Mouse (Mus musculus) hindbrain, embryonic 11.5 days (tissue): ENCODE measurements around the gene Ces5a. TPM values are rescaled to one million over a fixed set of nuclear protein-coding genes. Genes with fewer than 3 reads are reported as not detected.
A peak's percentile ranks its signal among the peaks of the same experiment; 100 is the strongest.

ENCODE experiments used
- ATAC-seq: fragments of 200-750 bp; cut with Nextera tagmentation; 2 replicates; pipeline ENCODE4 v1.8.0; 2017; ENCODE audit warnings: mild to moderate bottlenecking, moderate TSS enrichment, moderate library complexity; ENCODE audit not compliant: low FRiP score
- DNase-seq: peaks from one replicate; pipeline ENCODE4 v3.0.0-alpha.2; 2015; ENCODE audit warnings: low spot score
- H3K27ac ChIP-seq: fragments of 300-500 bp; sonication (generic); 2 replicates; pipeline ENCODE4 v1.5.1; 2014; ENCODE audit warnings: mild to moderate bottlenecking, low read depth, low read length
- H3K27me3 ChIP-seq: fragments of 300-500 bp; sonication (generic); 2 replicates; pipeline ENCODE4 v1.6.1; 2014; ENCODE audit warnings: mild to moderate bottlenecking, low read length, moderate library complexity, mixed read lengths; ENCODE audit not compliant: control insufficient read depth, insufficient read depth
- H3K36me3 ChIP-seq: fragments of 300-500 bp; sonication (generic); 2 replicates; pipeline ENCODE4 v1.6.1; 2014; ENCODE audit warnings: mild to moderate bottlenecking, low read length, moderate library complexity, mixed read lengths; ENCODE audit not compliant: control insufficient read depth, insufficient read depth
- H3K4me1 ChIP-seq: fragments of 300-500 bp; sonication (generic); replicated peaks from 2 replicates; pipeline ENCODE4 v1.6.1; 2014; ENCODE audit warnings: low read length, mixed read lengths; ENCODE audit not compliant: control insufficient read depth, insufficient read depth
- H3K4me2 ChIP-seq: fragments of 300-500 bp; sonication (generic); replicated peaks from 2 replicates; pipeline ENCODE4 v1.6.1; 2014; ENCODE audit warnings: mild to moderate bottlenecking, low read depth, low read length
- H3K4me3 ChIP-seq: fragments of 300-500 bp; sonication (generic); 2 replicates; pipeline ENCODE4 v1.5.1; 2014; ENCODE audit warnings: low read depth, low read length
- H3K9ac ChIP-seq: fragments of 300-500 bp; sonication (generic); 2 replicates; pipeline ENCODE4 v1.6.1; 2014; ENCODE audit warnings: low read depth, low read length
- H3K9me3 ChIP-seq: fragments of 300-500 bp; sonication (generic); 2 replicates; pipeline ENCODE4 v1.6.1; 2016; ENCODE audit warnings: low read length; ENCODE audit not compliant: control insufficient read depth
- WGBS: fragments of 180-500 bp; shearing (Covaris S2); extraction: QIAGEN DNeasy Blood & Tissue Kit; methylation state at CpG from one replicate; pipeline ENCODE4 v1.1.7; 2014; 5-methylcytosine and 5-hydroxymethylcytosine counted together
- polyA plus RNA-seq: library from polyadenylated mRNA; unstranded; fragments of >200 nt; fragmentation: Nextera tagmentation; extraction: Ambion mirVana; gene quantifications from 2 replicates; pipeline ENCODE4 v1.2.1, GENCODE M21; 2014

Ces5a gene
- polyA plus RNA-seq, 1 experiment from 2014 or later = not detected

DNA sequence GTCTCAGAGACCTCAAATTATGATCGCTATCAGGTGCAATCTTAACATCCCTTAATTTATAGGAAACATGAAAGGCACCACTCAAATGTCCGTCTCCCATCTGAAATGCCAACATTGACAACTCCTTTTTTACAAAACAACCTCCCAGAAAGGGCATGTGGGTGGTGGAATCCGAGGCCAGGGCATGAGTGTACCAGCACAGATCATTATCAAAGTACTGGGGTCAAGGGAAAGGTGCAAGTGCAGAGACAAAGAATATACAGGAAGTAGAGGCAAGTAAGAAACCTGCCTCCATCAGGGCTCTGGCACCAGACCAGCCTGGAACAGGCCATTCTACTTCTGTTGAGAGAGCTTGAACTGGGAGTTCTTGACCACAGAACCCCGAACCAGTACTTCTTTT is 29.0 kb upstream of the Ces5a start:
- Histone ChIP-seq H3K4me3 (no peak overlapping the region), H3K4me2 (no peak overlapping the region), H3K27ac (no peak overlapping the region), H3K36me3 (no peaks in the 10 kb centered on the region), H3K27me3 (no peaks in the 10 kb centered on the region), H3K9me3 (no peaks in the 10 kb centered on the region), H3K4me1 (no peaks in the 10 kb centered on the region; the same call in 1 of the 2 replicates), H3K9ac (no peak overlapping the region)
- ATAC-seq (no peak), DNase-seq (no peak)
- 82% methylated on average over 4 of the region's 4 CpGs for WGBS

DNA sequence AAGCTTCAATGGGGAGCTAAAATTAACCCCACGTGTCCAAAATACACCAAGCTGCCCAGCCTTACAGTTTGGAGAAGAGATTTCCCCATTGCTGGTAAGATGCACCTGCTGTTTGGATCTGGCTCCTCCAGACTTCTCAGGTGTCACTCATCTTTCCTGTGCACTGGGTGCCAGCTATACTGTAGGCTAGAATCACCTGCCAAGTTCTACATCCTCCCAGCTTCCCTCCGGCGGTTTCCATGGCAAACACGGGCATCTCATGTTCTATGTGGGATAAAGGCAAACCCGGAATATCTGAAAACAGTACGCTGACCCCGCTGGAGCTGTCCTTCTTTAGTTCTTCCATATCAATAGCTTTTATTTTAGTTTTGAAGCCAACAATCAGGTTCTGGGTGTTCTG is 27.9 kb upstream of the Ces5a start:
- ATAC-seq = no peak
- no peaks in the 10 kb centered on the region for H3K9me3 ChIP-seq
- H3K4me1 ChIP-seq = no peaks in the 10 kb centered on the region
- no peak for DNase-seq
- no peak overlapping the region for H3K9ac ChIP-seq
- H3K36me3 ChIP-seq = no peaks in the 10 kb centered on the region
- 85% methylated on average over 7 of the region's 7 CpGs for WGBS
- no peak overlapping the region for H3K4me2 ChIP-seq
- no peak overlapping the region for H3K4me3 ChIP-seq
- H3K27me3 ChIP-seq = no peaks in the 10 kb centered on the region
- H3K27ac ChIP-seq = no peak overlapping the region

DNA sequence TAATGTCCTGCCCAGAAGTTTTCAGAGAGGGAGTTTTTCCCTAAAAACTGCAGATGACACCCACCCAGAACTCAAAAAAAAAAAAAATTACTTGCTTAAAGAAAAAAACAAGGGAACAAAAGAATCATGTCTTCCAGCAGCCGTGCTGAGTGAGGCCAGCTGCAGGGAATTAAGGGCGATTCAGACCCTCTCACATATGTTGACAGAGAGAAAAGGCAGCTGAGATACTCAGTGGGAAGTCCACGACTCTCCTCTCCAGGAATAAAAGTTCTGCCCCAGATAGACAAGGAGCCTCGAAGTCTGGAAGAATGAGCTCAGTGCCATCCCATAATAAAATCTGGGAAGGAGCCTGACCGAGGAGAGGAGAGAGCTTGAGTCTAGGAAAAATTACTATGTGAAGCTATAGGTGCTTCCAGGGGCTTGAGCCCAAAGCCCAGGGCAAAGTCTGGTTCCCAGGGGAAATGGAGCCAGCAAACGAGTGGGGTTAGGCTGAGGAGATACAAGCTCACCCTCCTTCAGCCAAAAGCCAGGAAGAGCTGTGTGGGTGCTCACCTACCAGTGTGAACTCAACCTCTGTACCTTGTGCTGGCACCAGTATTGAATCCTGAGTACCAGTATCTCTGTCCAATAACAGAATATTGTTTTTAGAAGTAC is 27.1 kb upstream of the Ces5a start:
- no peak overlapping the region for H3K9ac ChIP-seq
- DNase-seq = no peak

DNA sequence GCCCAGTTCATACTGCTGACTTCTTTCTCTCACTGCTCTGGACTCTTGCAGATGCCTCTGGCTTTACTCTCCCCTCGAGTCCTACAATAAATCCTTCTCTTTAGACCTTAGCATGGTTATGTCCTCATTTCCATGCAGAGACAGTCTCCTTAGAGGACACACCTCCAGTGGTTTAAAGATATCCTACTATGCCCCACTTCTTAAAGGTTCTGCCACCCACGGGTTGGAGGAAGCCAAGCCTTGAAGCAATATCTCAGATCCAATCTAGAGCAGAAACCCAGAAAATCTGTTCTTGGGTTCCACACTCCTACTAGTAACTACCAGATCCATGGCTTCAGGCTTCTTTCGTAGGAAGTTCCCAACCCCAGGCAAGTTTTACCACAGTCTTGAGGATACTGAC is 25.6 kb upstream of the Ces5a start:
- WGBS = 92% methylated on average over 3 of the region's 3 CpGs
- no peaks in the 10 kb centered on the region for H3K36me3 ChIP-seq

More for the DNA sequence above, 27.1 kb upstream of the Ces5a start:
- no peak for ATAC-seq
- no peak overlapping the region for H3K4me3 ChIP-seq
- H3K27me3 ChIP-seq = no peaks in the 10 kb centered on the region
- H3K36me3 ChIP-seq = no peaks in the 10 kb centered on the region
- H3K4me2 ChIP-seq = no peak overlapping the region
- H3K9me3 ChIP-seq = no peaks in the 10 kb centered on the region
- peak overlapping the region; percentile 17; the same call in 1 of the 2 replicates for H3K27ac ChIP-seq
- 27% methylated on average over 6 of the region's 6 CpGs for WGBS
- H3K4me1 ChIP-seq = no peaks in the 10 kb centered on the region

DNA sequence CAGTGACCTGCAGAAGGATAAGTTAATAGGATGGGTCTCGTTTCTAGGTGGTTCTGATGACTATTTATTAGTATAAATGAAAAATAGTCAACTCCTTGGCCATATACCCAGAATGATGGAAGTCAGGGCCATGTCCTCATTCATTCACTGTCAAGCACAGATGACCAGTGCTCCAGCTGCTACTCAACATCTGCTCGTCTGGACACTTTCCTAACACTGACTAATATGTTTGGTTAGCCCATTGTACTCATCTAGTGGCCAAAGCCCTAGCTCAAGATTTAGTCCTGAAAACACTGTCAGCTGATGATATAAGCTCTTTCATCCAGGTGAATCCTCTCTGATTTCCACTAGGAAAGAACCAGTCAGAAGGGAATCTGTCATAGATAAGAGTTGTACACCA is 24.1 kb upstream of the Ces5a start:
- H3K36me3 ChIP-seq = no peaks in the 10 kb centered on the region
- H3K9me3 ChIP-seq = no peaks in the 10 kb centered on the region
- ATAC-seq (no peak), DNase-seq (no peak)
- WGBS = 69% methylated on average over 2 of the region's 2 CpGs
- no peak overlapping the region for H3K4me2 ChIP-seq
- H3K27ac ChIP-seq = no peak overlapping the region
- no peaks in the 10 kb centered on the region for H3K4me1 ChIP-seq
- H3K27me3 ChIP-seq = no peaks in the 10 kb centered on the region
- H3K4me3 ChIP-seq = no peak overlapping the region
- H3K9ac ChIP-seq = no peak overlapping the region

More for the DNA sequence above, 25.6 kb upstream of the Ces5a start:
- Histone ChIP-seq H3K4me1 (no peaks in the 10 kb centered on the region), H3K9me3 (no peaks in the 10 kb centered on the region), H3K9ac (no peak overlapping the region), H3K27ac (no peak overlapping the region), H3K4me3 (no peak overlapping the region), H3K4me2 (no peak overlapping the region), H3K27me3 (no peaks in the 10 kb centered on the region)
- ATAC-seq (no peak), DNase-seq (no peak)

DNA sequence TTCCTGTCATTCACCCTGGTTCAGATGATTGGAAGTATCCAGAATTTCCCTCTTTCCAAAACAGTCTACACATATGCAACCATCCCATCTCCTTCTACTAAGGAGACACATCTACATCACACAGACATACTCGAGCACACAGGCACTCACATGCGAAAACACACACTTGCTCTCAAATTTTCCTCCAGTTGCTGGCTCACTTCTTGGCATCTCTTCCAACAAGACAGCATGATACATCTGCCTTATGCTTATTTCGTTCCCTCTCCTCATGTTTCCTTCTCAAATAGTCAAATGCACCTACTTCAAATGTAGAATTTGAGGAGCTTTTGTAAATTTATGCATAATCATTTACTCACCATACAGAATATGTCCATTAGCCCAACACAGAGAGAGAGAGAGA is 33.0 kb downstream of the Ces5a start:
- ATAC-seq = no peak
- Histone ChIP-seq H3K36me3 (no peaks in the 10 kb centered on the region), H3K4me2 (no peak overlapping the region), H3K4me3 (no peak overlapping the region), H3K27me3 (no peaks in the 10 kb centered on the region), H3K9ac (no peak overlapping the region), H3K27ac (no peak overlapping the region), H3K9me3 (no peaks in the 10 kb centered on the region), H3K4me1 (no peaks in the 10 kb centered on the region)
- WGBS = 77% methylated on average over 3 of the region's 3 CpGs
- no peak for DNase-seq

DNA sequence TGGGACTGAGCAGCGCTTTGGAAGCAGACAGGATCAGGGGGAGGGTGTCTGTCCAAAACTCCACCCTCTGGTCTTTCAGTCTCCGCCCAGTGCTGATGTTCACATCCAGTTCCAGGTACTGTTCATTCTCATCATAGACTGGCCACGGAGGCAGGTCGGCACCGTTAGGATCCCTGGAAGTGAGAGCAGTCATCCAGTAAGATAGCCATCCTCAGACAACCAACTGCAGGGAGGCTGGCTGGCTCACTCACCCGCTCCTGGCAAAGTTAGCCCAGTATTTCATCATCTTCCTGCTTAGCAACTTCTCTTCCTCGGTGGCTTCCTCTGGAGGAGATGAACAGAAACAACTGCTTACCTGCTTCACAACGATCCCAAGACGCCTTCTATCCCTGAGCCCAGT is 36.2 kb downstream of the Ces5a start:
- no peaks in the 10 kb centered on the region for H3K9me3 ChIP-seq
- ATAC-seq (no peak), DNase-seq (no peak)
- H3K9ac ChIP-seq = no peak overlapping the region
- WGBS = 43% methylated on average over 9 of the region's 9 CpGs
- H3K36me3 ChIP-seq = no peaks in the 10 kb centered on the region
- H3K4me1 ChIP-seq = no peaks in the 10 kb centered on the region
- H3K4me2 ChIP-seq = no peak overlapping the region
- no peak overlapping the region for H3K27ac ChIP-seq
- no peak overlapping the region for H3K4me3 ChIP-seq
- no peaks in the 10 kb centered on the region for H3K27me3 ChIP-seq

DNA sequence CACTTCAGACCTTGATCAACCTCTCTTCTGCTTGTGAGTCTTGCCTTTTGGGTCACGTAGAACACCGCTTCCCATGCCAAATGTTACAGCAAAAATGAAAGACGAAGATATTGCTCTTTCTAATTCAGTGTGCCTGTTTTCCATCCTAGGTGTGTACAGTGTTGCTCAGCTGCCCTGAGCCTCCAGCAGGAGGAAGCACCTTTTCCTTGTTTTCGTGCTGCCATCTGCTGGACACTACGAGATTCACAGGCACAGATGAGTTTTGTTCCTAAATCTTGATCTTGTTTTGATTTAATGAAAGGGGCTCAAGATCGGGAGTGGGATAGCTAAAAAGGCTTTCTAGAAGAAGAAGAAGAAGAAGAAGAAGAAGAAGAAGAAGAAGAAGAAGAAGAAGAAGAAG is 40.3 kb downstream of the Ces5a start:
- Histone ChIP-seq H3K27ac (no peak overlapping the region), H3K4me2 (no peak overlapping the region), H3K4me3 (no peak overlapping the region), H3K9ac (no peak overlapping the region), H3K9me3 (no peaks in the 10 kb centered on the region), H3K4me1 (no peaks in the 10 kb centered on the region), H3K27me3 (no peaks in the 10 kb centered on the region), H3K36me3 (no peaks in the 10 kb centered on the region)
- DNase-seq (peak; percentile 76), ATAC-seq (no peak)
- WGBS = 17% methylated on average over 6 of the region's 6 CpGs

DNA sequence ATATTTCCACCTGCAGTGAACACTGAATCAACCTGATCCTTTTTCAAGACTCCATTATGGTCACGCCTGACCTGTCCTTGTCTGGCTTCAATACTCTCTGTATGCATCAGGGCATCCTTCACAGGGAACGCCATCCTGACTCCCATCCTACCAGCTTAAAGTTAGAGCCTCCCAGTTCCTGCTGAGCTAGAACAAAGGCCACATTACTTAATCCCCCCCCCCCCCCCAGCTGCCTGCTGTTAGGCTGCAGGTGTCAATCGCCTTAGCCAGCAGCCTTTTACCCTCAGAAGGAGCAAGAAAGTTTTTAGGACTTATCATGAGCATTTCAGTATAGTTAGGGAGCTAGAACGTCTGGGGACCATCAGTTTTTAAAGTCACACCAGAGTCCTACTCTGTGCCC is 46.9 kb downstream of the Ces5a start:
- no peak for ATAC-seq
- no peaks in the 10 kb centered on the region for H3K4me1 ChIP-seq
- H3K9me3 ChIP-seq = no peaks in the 10 kb centered on the region
- no peak overlapping the region for H3K27ac ChIP-seq
- no peaks in the 10 kb centered on the region for H3K36me3 ChIP-seq
- H3K4me3 ChIP-seq = no peak overlapping the region
- H3K27me3 ChIP-seq = no peaks in the 10 kb centered on the region
- H3K4me2 ChIP-seq = no peak overlapping the region
- no peak for DNase-seq
- WGBS = 9% methylated on average over 4 of the region's 4 CpGs
- H3K9ac ChIP-seq = no peak overlapping the region
